Mouse (Mus musculus) G1E (cell line): ENCODE measurements around the gene Megf6.

ENCODE experiments used
- CTCF ChIP-seq: IDR thresholded peaks from 2 replicates; pipeline ENCODE4 v1.5.1; 2012; ENCODE audit warnings: low read depth, low read length, inconsistent platforms, mixed read lengths
- TAL1 ChIP-seq: conservative IDR thresholded peaks from 2 replicates; pipeline ENCODE4 v1.6.1; 2012; ENCODE audit warnings: low read depth, low read length, inconsistent platforms, mixed read lengths

DNA sequence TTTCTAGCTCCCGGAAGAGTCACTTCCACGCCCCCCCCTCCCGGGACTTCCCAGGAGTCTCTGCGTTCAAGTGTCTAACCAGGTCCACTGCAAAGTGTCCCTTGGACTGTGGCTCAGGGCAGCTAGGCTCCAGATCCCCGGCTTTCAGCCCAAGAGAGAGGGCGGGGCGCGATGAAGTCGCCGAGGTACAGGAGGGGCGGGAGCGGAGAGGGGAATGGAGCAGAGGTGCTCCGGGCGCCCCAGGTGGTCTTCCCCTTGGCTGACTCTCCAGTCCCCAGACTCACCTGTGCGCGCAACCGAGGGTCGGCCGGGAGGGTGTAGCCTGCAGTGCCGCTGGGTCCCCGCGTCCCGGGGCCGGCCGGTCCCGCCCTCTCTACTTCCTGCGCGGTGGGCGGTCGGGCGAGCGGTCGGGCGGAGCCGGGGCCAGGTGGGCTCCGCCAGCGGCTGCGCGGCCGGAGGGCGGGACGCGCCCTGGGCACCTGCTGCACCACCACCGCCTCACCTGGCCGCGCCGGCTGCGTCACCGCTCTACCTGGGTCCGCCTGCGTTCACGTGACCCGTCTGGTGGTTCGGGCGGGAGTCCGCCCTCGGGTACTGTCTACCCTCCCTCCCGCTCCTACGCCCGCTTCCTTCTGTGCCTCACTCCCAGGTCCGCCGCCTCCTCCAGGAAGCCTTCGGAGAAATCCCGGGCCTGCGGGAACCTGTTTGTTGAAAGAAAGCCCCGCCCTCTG lies 129.2 kb downstream of the Megf6 start:
- TF ChIP-seq CTCF, result no peak
- no peak for TF ChIP-seq TAL1
